Mouse (Mus musculus): ENCODE results near the gene Bpnt1.

Gene Bpnt1

DNA sequence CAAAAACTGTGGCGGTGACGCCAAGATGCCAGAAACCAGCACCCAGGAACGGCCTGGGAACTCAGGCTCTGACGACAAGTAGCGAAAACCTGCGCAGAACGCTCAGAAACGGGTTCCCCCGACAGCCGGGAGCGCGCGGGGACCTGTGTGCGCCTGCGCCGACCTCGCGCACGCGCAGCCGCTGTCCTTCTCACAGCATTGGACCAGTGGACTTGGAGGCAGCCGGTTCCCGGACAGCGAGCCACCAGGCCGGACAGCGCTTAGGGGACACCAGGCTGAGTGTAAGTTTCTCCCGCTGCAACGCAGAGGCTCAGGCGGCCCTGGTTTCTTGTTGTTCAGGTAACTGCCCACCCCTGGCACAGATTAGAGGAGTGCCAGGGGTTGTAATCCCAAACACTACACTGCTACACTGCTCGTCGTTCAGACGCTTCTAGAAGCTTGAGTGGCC lies at the start of gene Bpnt1:
Gene Bpnt1, plus strand, starts transcription at position 167 of the 448 bp plus-strand sequence.
- peak; percentile 94 for DNase-seq (ENCODE audit: low read depth, low spot score)

DNA sequence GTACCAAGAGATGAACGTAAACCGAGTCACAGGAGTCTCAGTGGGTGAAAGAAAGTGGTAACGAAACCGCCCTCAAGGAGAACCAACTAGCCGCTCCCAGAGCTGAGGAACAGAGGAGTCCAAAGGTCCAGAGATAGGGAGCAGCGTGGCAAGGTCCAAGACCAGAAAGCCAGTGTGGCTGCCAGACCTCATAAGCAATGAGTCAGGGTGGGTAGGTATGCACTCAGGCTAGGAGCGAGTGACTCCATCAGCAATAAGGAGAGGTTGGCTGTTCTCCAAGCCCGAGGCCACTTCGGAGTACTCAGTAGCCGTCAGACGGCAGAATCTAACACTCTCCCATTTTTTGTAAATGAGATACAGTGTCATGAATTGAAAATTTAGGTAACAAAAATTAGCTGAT lies 49.1 kb upstream of the Bpnt1 start:
- DNase-seq (ENCODE audit: low read depth, low spot score), result no peak

- no peak for DNase-seq (ENCODE audit: low read depth, low spot score)
These were observed 48.7 kb upstream of the Bpnt1 start for GRCm38 (mm10) chr1:185283247-185283646.

DNA sequence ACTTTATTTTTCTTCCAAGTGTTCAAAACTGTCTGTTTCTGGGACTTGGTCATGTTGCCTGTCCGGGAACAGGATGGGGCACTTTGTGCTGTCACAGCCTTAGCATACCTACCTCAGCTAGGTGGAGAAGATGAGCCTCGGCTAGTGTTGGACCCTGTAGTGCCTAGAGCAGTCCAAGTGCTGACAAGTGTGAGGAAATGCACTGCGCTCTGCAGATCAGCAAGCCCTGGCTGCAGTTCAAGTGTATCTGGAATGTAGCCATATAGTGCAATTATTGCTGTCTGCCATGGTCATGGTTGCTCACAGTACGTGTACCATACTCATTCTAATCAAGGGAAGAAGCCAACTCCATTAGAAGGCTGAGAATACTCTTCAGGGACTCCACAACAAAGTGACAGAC lies 47.2 kb upstream of the Bpnt1 start:
- no peak for DNase-seq (ENCODE audit: low read depth, low spot score)

DNA sequence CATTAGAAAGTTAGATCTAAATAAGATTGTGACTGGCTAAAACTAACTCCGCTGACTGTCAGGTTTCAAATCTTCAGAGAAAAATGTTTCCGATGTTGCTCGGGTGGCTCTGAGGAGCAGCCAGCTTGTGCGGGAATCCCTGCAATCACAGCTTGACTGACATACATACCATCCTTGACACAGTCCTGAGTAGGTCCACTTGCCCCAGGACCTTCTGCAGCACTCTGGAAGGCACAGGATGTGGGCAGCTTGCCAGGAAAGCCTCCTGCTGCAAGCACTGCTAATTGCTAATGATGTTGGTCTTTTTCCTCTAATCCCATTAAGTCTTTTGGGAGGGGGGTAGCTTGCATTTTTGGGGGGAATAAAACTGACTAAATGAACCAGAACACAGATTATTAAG lies 46.8 kb upstream of the Bpnt1 start:
- no peak for DNase-seq (ENCODE audit: low read depth, low spot score)

DNA sequence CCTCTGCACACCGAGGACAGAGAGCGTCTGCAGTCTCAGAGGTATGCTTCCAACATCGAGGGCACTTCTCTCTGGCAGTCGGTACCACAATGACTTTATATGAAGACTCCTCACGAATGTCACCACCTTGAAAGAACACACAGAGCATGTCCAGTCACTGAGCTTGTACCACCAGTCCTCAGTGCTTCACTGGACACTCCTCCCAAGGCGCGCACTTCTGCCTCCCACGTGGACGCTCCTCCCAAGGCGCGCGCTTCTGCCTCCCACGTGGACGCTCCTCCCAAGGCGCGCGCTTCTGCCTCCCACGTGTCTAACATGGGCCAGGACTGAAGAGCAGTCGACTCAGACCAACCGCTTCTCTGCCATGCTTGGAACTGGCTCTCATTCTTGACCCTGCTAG lies 44.9 kb upstream of the Bpnt1 start:
- no peak for DNase-seq (ENCODE audit: low read depth, low spot score)

DNA sequence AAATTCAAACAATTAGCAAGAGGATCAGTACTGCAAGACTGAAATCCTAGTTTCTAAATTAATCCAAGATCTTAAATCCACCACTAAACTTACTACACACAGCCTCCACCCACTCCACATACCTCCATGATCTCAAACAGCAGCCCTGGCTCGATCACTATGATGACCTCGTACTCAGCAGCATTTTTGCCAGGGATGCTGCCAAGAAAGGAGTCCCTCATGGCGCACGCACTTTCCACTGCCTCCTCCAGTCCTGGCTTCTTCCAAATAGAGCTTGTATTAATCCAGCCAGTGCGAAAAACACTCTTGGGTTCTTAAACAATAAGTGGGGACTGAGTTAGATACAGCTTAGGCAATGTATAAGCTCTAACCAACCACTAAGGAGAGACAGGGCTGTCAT lies 42.7 kb upstream of the Bpnt1 start:
- DNase-seq (ENCODE audit: low read depth, low spot score), result no peak

GRCm38 (mm10) chr1:185291336-185291735 lies 40.6 kb upstream of the Bpnt1 start:
- DNase-seq (ENCODE audit: low read depth, low spot score), result no peak

- no peak for DNase-seq (ENCODE audit: low read depth, low spot score)
These were observed 39.1 kb upstream of the Bpnt1 start for GRCm38 (mm10) chr1:185292646-185293360.

GRCm38 (mm10) chr1:185296850-185297249 lies 35.1 kb upstream of the Bpnt1 start:
- no peak for DNase-seq (ENCODE audit: low read depth, low spot score)

DNA sequence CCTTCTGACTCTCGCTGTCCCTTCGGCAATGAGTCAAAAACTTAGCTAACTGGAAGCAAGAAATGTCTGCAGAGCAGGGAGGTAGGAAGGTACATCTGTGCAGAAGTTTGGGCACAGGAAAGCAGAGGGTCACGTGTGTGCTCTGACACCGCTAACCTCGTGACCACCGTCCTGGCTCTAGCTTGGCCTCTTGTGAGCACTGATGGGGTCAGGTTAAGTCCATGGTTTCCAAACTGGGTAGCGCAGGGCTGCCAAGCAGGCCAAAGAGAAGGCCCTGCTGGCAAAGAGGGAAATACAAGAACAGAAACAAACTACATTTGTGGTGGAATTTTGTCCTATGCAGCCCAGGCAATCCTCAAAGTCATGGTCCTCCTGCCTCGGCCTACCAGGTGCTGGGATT lies 33.5 kb upstream of the Bpnt1 start:
- no peak for DNase-seq (ENCODE audit: low read depth, low spot score)

- DNase-seq (ENCODE audit: low read depth, low spot score), result no peak
These were observed 29.1 kb upstream of the Bpnt1 start for GRCm38 (mm10) chr1:185302816-185303215.

- no peak for DNase-seq (ENCODE audit: low read depth, low spot score)
These were observed 25.1 kb upstream of the Bpnt1 start for GRCm38 (mm10) chr1:185306836-185307235.

GRCm38 (mm10) chr1:185307645-185308044 lies 24.3 kb upstream of the Bpnt1 start:
- DNase-seq (ENCODE audit: low read depth, low spot score), result no peak

DNA sequence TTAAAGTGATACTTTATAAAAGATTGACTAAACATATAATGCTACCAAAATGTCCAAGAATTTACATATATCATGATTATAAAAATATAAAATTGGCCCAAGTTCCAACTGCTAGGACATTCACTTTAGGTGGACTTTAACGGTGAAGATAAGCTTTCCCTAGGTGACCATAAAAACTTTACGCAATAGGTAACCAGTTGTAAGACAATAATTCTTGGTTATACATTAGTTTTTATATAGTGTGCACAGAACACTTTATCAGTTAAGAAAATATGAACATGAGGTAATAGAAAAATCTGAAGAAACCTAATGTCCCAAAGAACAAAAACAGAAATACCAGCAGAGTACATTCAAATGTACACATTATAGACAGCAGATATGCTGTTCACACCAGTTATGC lies 23.6 kb upstream of the Bpnt1 start:
- no peak for DNase-seq (ENCODE audit: low read depth, low spot score)

GRCm38 (mm10) chr1:185308908-185309307 lies 23.0 kb upstream of the Bpnt1 start:
- no peak for DNase-seq (ENCODE audit: low read depth, low spot score)

- no peak for DNase-seq (ENCODE audit: low read depth, low spot score)
These were observed 20.0 kb upstream of the Bpnt1 start for GRCm38 (mm10) chr1:185311949-185312348.

DNA sequence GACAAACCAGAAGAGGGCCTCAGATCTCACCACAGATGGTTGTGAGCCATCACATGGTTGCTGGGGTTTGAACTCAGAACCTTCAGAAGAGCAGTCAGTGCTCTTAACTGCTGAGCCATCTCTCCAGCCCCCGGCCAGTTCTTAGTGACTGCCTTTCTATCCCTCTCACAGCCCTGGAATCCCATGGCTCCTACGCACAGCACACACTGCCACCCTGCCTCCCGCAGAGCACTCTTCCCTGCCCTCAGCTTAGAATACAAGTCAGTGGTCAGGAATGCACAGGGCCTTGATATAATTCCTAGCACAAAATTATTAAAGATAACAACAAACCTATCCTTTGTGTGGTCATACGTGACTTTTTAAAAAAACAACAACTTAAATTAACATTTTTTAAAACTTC lies 17.4 kb upstream of the Bpnt1 start:
- DNase-seq (ENCODE audit: low read depth, low spot score), result no peak

- no peak for DNase-seq (ENCODE audit: low read depth, low spot score)
These were observed 15.9 kb upstream of the Bpnt1 start for GRCm38 (mm10) chr1:185315846-185316568.

- DNase-seq (ENCODE audit: low read depth, low spot score), result peak; percentile 55
These were observed 4.1 kb upstream of the Bpnt1 start for GRCm38 (mm10) chr1:185327754-185328345.

- DNase-seq (ENCODE audit: low read depth, low spot score), result peak; percentile 96
These were observed 3.0 kb upstream of the Bpnt1 start, which contains the start of gene Iars2 for GRCm38 (mm10) chr1:185328721-185329610. TSS of gene Iars2 (minus strand) at chr1:185329396.

DNA sequence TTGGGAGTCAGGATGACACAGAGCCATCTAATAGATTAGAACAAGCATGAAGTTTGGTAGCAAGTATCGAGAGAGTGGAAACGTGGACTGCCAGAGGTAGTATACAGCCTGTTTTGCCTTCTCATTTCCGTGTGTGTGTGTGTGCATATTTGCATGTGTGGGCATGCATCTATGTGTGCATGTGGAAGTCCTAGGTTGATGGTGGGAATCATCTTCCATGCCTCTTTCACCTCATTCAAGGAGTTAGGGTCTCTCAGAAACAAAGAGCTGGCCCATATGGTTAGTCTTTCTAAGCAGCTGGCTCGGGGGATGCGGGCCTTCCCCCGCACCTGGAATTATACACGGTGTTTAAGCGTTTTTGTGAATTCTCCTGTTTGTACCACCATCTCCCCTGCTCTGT lies 2.1 kb upstream of the Bpnt1 start:
- peak; percentile 58 for DNase-seq (ENCODE audit: low read depth, low spot score)
